In the genomic region with DNA sequence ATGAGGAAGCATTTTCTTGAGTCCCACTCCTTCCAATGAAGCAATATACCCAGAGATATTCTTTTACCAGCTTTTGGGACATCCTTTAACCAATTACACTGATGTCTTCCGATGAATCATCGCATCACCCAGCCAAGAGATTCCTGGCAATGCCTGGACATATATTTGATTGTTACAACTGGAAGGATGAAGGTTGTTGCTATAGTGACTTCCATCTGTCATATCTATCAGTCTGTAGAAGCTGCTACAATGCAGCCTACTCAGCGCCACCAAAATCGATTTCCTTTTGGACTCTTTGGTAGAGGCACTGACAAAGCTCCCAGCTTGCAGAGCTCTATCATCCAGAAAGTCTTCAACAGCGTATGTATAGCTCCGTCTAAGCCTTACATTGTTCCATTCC, we compare ENCODE assay signal across 21 mouse cellular contexts.
DNase-seq lines count a peak whose midpoint lies in the region; ATAC-seq lines count a peak whose summit lies in the region.
"Had no signal": no experiment of that assay in that cellular context is flagged by ENCODE, and none has a peak within 500 bp of the region (broad histone marks: within the 10 kb centered on the region; RNA-seq: fewer than 3 reads in every experiment).

No protein-coding gene starts in this region.

- H3K4me1 ChIP-seq in hindbrain, embryonic 11.5 days (replicated peaks; ENCODE audit: control insufficient read depth, insufficient read depth, low read length), result no peaks in the 10 kb centered on the region
- H3K4me1 ChIP-seq: heart, embryonic 13.5 days; hindbrain, embryonic 15.5 days; intestine, embryonic 15.5 days; midbrain, embryonic 12.5 days; neural tube, embryonic 13.5 days had no signal

- no peak overlapping the region for H3K9ac ChIP-seq in hindbrain, embryonic 11.5 days (ENCODE audit: low read depth, low read length)
- H3K9ac ChIP-seq: heart, embryonic 13.5 days; hindbrain, embryonic 15.5 days; intestine, embryonic 15.5 days; midbrain, embryonic 12.5 days; neural tube, embryonic 13.5 days had no signal

- H3K4me3 ChIP-seq in hindbrain, embryonic 11.5 days (ENCODE audit: low read depth, low read length), result no peak overlapping the region
- H3K4me3 ChIP-seq: heart, embryonic 13.5 days; hindbrain, embryonic 15.5 days; intestine, embryonic 15.5 days; midbrain, embryonic 12.5 days; neural tube, embryonic 13.5 days had no signal

- no peak overlapping the region for H3K4me2 ChIP-seq in hindbrain, embryonic 11.5 days (replicated peaks; ENCODE audit: low read depth, low read length)
- H3K4me2 ChIP-seq: heart, embryonic 13.5 days; hindbrain, embryonic 15.5 days; intestine, embryonic 15.5 days; midbrain, embryonic 12.5 days; neural tube, embryonic 13.5 days had no signal

- H3K27me3 ChIP-seq in hindbrain, embryonic 11.5 days (ENCODE audit: control insufficient read depth, insufficient read depth, low read length), result no peaks in the 10 kb centered on the region
- H3K27me3 ChIP-seq: CH12.LX; heart, embryonic 13.5 days; hindbrain, embryonic 15.5 days; intestine, embryonic 15.5 days; neural tube, embryonic 13.5 days had no signal

- H3K27ac ChIP-seq in hindbrain, embryonic 11.5 days (ENCODE audit: low read depth, low read length), result no peak overlapping the region
- H3K27ac ChIP-seq: heart, embryonic 13.5 days; hindbrain, embryonic 15.5 days; intestine, embryonic 15.5 days; midbrain, embryonic 12.5 days; neural tube, embryonic 13.5 days had no signal

- no peaks in the 10 kb centered on the region for H3K9me3 ChIP-seq in hindbrain, embryonic 11.5 days (ENCODE audit: control insufficient read depth, low read length)
- H3K9me3 ChIP-seq: heart, embryonic 13.5 days; hindbrain, embryonic 15.5 days; intestine, embryonic 15.5 days; midbrain, embryonic 12.5 days; neural tube, embryonic 13.5 days had no signal

- 96% methylated on average over 6 of the region's 6 CpGs for WGBS in hindbrain, embryonic 11.5 days

- no peaks in the 10 kb centered on the region for H3K36me3 ChIP-seq in hindbrain, embryonic 11.5 days (ENCODE audit: control insufficient read depth, insufficient read depth, low read length)
- H3K36me3 ChIP-seq: heart, embryonic 13.5 days; hindbrain, embryonic 15.5 days; intestine, embryonic 15.5 days; midbrain, embryonic 12.5 days; neural tube, embryonic 13.5 days had no signal

- no peak for ATAC-seq in hindbrain, embryonic 11.5 days (ENCODE audit: low FRiP score)
- ATAC-seq: intestine, embryonic 15.5 days; lung, postnatal 0 days had no signal

- peak; percentile 6 for DNase-seq in adrenal gland, postnatal 14 days
- DNase-seq in adrenal gland, postnatal 4 days (ENCODE audit: low spot score in 2 of 2), result no peak
- peak; percentile 33 to 45 for DNase-seq in layer of hippocampus, adult 18-20 months (ENCODE audit: low spot score in 2 of 2)
- DNase-seq in layer of hippocampus, postnatal 25 days (ENCODE audit: extremely low spot score in 1 of 2, low spot score in 1 of 2), result no peak
- DNase-seq in MN1 (ENCODE audit: low spot score), result peak; percentile 20
- DNase-seq in layer of hippocampus, adult 9-10 months (ENCODE audit: low spot score), result peak; percentile 22
- DNase-seq in urinary bladder, adult 2 months (ENCODE audit: low spot score), result no peak
- DNase-seq in hindbrain, embryonic 11.5 days (ENCODE audit: low spot score), result no peak
- DNase-seq: cerebellum, adult 8-10 months; heart, adult 18-20 months; heart, postnatal 36 days; kidney, adult 9 months; kidney, postnatal 25 days; liver had no signal

Comparison
In these comparisons a context has a peak if more than half of its experiments do, and no peak if none do; other contexts are left out.
1. DNase-seq: peak in adrenal gland, postnatal 14 days (single experiment), layer of hippocampus, adult 18-20 months (2 of 2), MN1 (single experiment) and layer of hippocampus, adult 9-10 months (single experiment); none in adrenal gland, postnatal 4 days (0 of 2), layer of hippocampus, postnatal 25 days (0 of 2), urinary bladder, adult 2 months (single experiment) and hindbrain, embryonic 11.5 days (single experiment).